Mouse (Mus musculus) bone marrow macrophage, adult 2 months (primary cell): ENCODE measurements around the gene Pgm2.

ENCODE experiments used
- CTCF ChIP-seq: IDR thresholded peaks from 2 replicates; pipeline ENCODE4 v1.5.1; 2012; ENCODE audit warnings: low read depth, mild to moderate bottlenecking, low read length, moderate library complexity
- POLR2A ChIP-seq: IDR thresholded peaks from 2 replicates; pipeline ENCODE4 v1.6.1; 2012; ENCODE audit warnings: mild to moderate bottlenecking, low read depth, low read length, borderline replicate concordance

DNA sequence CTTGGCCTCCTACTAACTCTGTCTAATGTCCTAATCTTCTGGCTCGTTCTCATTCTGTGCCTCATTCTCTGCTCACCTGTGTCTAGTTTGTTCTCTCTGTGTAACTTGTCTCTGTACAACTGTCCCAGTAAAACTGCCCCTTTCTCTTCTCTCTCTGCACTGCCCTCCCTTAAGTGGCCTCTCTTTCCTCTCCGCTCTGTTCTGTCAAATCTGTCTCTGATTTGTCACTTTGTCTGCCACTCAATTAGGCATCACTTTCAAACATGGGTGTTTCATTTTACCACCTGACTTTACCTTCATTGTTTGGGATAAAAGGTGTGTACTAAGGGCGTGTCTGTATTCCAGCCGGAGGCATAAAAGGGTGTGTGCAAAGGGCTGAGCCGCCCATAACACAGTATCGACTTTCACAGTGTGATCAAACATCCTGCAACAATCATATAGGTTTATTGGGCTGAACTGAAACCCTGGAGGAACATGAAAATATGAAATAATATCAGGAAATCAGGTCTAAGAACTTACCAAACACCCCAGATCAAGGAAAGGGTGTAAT lies 27.2 kb upstream of the Pgm2 start:
- TF ChIP-seq CTCF = no peak
- TF ChIP-seq POLR2A = no peak
